Mouse (Mus musculus) leukemia stem cell, adult 10-12 weeks (primary cell): ENCODE data around the gene AI987944. TPM values are rescaled to one million over a fixed set of nuclear protein-coding genes. Genes with fewer than 3 reads are reported as not detected.

ENCODE experiments used
- polyA plus RNA-seq: library from polyadenylated mRNA; stranded (reverse); fragments of >175 nt; gene quantifications from 2 replicates; pipeline ENCODE4 v1.2.3, GENCODE M21; 2012; ENCODE audit warnings: low replicate concordance

The AI987944 gene
- 0.08 and 0.85 TPM in 2 replicates for polyA plus RNA-seq

DNA sequence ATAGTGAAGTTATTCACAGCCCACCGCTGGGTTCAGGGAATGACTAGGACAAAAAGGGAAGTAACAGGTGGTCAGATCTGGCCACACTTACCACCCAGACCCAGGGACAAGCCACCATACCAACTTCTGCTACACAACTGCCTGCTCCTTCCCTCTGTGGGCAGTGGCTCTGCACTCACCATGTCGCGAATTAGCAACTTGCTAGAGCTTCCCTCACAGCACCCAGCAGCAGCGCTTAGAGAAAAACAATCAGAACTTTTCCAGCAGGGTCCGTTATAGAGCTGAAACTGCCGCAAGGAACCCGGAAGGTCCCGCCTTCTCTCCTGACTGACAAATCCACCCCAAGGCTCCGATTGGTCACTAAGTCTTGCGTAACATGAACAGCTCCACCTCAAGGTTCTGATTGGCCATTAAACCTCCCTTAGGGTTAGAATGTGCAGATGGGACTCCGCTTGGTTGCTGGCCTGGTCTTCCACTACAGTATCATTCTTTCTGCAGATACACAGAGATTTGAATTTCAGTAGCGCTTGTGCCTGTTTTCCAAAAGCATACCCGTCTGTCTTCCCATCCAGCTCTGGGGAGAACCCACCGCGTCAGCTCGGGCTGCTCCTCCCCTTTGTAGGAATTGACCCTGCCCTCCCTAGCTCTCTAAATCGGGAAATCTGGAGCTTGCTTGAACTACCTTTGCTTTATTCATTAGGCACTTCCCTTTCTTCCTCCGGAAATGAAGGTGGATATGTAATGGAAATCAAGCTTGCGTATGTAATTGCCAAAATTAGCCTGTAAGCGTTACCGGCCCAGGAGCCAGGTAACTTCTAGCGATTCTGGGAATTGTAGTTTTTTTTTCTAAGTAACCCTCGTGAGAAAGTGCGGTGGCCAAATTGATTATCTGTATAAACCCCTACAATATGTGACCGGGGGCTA is at the start of gene AI987944:
TSS of gene AI987944 (minus strand) at position 332 of the 924 bp plus-strand sequence.

Other genes starting within 250 kb of the AI987944 start
- gene Gm5592, start 239.5 kb downstream of the AI987944 start, polyA plus RNA-seq, result 0.08 TPM in 1 of 2 replicates, not detected in the other
- not detected in 2 replicates for gene Vmn2r57, start 55.3 kb upstream of the AI987944 start, polyA plus RNA-seq
- gene Gm20449, start 106.0 kb upstream of the AI987944 start, polyA plus RNA-seq, result 0.05 TPM in 1 of 2 replicates, not detected in the other
- 0.60 TPM in 1 of 2 replicates, not detected in the other for gene AW146154, start 106.5 kb upstream of the AI987944 start, polyA plus RNA-seq
- gene Gm6871, start 180.3 kb upstream of the AI987944 start, polyA plus RNA-seq, result not detected in 2 replicates
- 0.23 and 1.2 TPM in 2 replicates for gene 2610021A01Rik, start 205.9 kb upstream of the AI987944 start, polyA plus RNA-seq
- gene Zfp788, start 239.8 kb upstream of the AI987944 start, polyA plus RNA-seq, result 0.07 and 0.31 TPM in 2 replicates